Mouse (Mus musculus) colon, adult 2 months (tissue): ENCODE results near the gene Slco1a5. TPM values are rescaled to one million over a fixed set of nuclear protein-coding genes. Genes with fewer than 3 reads are reported as not detected.

Source experiments
- polyA plus RNA-seq: library from polyadenylated mRNA; depleted of rRNA; stranded (reverse); fragments of >200 nt; gene quantifications from 2 replicates; pipeline ENCODE4 v1.2.3, GENCODE M21; 2012; rRNA removed

Gene Slco1a5
- polyA plus RNA-seq, result not detected in 2 replicates

DNA sequence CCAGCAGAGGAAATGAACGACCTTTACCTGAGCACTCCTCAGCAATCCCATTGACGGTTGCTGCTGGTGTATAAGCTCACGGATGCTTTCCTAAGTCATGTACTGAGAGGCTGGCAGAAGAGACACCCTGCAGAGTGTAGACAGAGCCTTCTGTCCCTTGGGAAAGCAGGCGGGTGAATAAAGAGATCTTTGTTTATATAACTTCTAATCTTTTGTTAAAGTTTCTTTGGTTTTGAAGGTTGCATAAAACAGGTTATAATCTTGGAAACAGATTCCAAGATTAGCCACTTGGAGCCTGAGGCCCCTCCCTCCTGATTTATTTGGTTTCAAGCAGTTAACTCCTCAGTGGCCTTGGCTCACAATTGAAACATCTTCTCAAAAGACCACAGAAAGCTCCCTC is at the start of gene Slco1a5:
Gene Slco1a5, minus strand, starts transcription at position 101 of the 400 bp plus-strand sequence.

GRCm38 (mm10) chr6:142345440-142346038 is 22.8 kb upstream of the Slco1a5 start, which contains the start of gene Pyroxd1:
Pyroxd1 (plus strand) TSS chr6:142345654.

GRCm38 (mm10) chr6:142298098-142298497 is 24.7 kb downstream of the Slco1a5 start, which contains the start of gene Iapp:
Iapp (plus strand) TSS chr6:142298423.

GRCm38 (mm10) chr6:142208421-142208820 is 114.4 kb downstream of the Slco1a5 start, which contains the start of gene Slco1a6:
Slco1a6 (minus strand) TSS chr6:142208521.

Other genes starting within 250 kb of the Slco1a5 start
- gene Slco1a6, start 114.5 kb downstream of the Slco1a5 start, polyA plus RNA-seq, result not detected in 2 replicates
- 1.3 and 1.8 TPM in 2 replicates for gene Iapp, start 24.6 kb downstream of the Slco1a5 start, polyA plus RNA-seq
- 7.0 and 7.2 TPM in 2 replicates for gene Pyroxd1, start 22.7 kb upstream of the Slco1a5 start, polyA plus RNA-seq
- 2.5 and 3.1 TPM in 2 replicates for gene Recql, start 64.1 kb upstream of the Slco1a5 start, polyA plus RNA-seq
- gene Golt1b, start 64.2 kb upstream of the Slco1a5 start, polyA plus RNA-seq, result 4.0 and 4.3 TPM in 2 replicates
- 0.37 and 0.60 TPM in 2 replicates for gene Spx, start 90.5 kb upstream of the Slco1a5 start, polyA plus RNA-seq
- 0.03 and 0.06 TPM in 2 replicates for gene Gys2, start 150.1 kb upstream of the Slco1a5 start, polyA plus RNA-seq
- gene Ldhb, start 185.0 kb upstream of the Slco1a5 start, polyA plus RNA-seq, result 18.1 and 19.0 TPM in 2 replicates
- gene Kcnj8, start 248.6 kb upstream of the Slco1a5 start, polyA plus RNA-seq, result 15.9 and 18.3 TPM in 2 replicates